10 mouse cellular contexts compared by ENCODE assay signal in genomic region chr14:33185068-33185800, GRCm38 (mm10). TPM values are rescaled to one million over a fixed set of nuclear protein-coding genes. Genes with fewer than 3 reads are reported as not detected.
A peak's percentile ranks its signal among the peaks of the same experiment; 100 is the strongest.
DNase-seq lines count a peak whose midpoint lies in the region; ATAC-seq and TF ChIP-seq lines count a peak whose summit lies in the region.
"Had no signal": no experiment of that assay in that cellular context is flagged by ENCODE, and none has a peak within 500 bp of the region (broad histone marks: within the 10 kb centered on the region; RNA-seq: fewer than 3 reads in every experiment).

TSS of gene Wdfy4 (minus strand) at chr14:33185508.

- no peaks in the 10 kb centered on the region for H3K4me1 ChIP-seq in forebrain, postnatal 0 days (ENCODE audit: insufficient read depth)
- H3K4me1 ChIP-seq: forebrain, embryonic 12.5 days had no signal

- ATAC-seq in granulocyte monocyte progenitor cell, adult 5-6 weeks (replicated peaks; ENCODE audit: poor library complexity, severe bottlenecking): peak; percentile 95
- ATAC-seq in forebrain, postnatal 0 days: no peak

- no peak within 1 kb of the TSS for H3K27ac ChIP-seq in forebrain, postnatal 0 days (ENCODE audit: low read depth, low read length)
- H3K27ac ChIP-seq: forebrain, embryonic 12.5 days had no signal

- 89% methylated on average over 11 of the region's 11 CpGs for WGBS in forebrain, postnatal 0 days

- no peak for TF ChIP-seq CTCF in forebrain, postnatal 0 days (IDR thresholded peaks at IDR 0.05; ENCODE audit: low read depth)

- H3K36me3 ChIP-seq in forebrain, postnatal 0 days (ENCODE audit: insufficient read depth): no peaks in the 10 kb centered on the region
- H3K36me3 ChIP-seq: forebrain, embryonic 12.5 days had no signal

- no peak within 1 kb of the TSS for H3K4me3 ChIP-seq in forebrain, postnatal 0 days (ENCODE audit: low read depth, low read length)
- H3K4me3 ChIP-seq: forebrain, embryonic 12.5 days had no signal

- peak; percentile 33 for DNase-seq in layer of hippocampus, adult 11-12 months (ENCODE audit: low spot score)
- no peak for DNase-seq in layer of hippocampus, postnatal 10 days (ENCODE audit: low spot score in 2 of 2)
- DNase-seq in lung, postnatal 14 days: peak; percentile 15
- DNase-seq in spleen, postnatal 10 days (ENCODE audit: low spot score in 2 of 2): peak; percentile 35 to 65
- DNase-seq in ovary, postnatal 14 days (ENCODE audit: low spot score): no peak
- no peak for DNase-seq in adipocyte (ENCODE audit: low spot score)
- no peak for DNase-seq in forebrain, postnatal 0 days
- DNase-seq: cerebellum, adult 11-12 months had no signal

- H3K9me3 ChIP-seq in forebrain, postnatal 0 days (ENCODE audit: low read length): no peaks in the 10 kb centered on the region
- H3K9me3 ChIP-seq: forebrain, embryonic 12.5 days had no signal

- H3K4me2 ChIP-seq in forebrain, postnatal 0 days (ENCODE audit: low read depth): no peak within 1 kb of the TSS
- H3K4me2 ChIP-seq: forebrain, embryonic 12.5 days had no signal

- H3K9ac ChIP-seq in forebrain, postnatal 0 days: no peak within 1 kb of the TSS
- H3K9ac ChIP-seq: forebrain, embryonic 12.5 days had no signal

- H3K27me3 ChIP-seq in forebrain, postnatal 0 days (ENCODE audit: insufficient read depth, low read length): no peaks in the 10 kb centered on the region
- H3K27me3 ChIP-seq: forebrain, embryonic 12.5 days had no signal

RNA-seq across cellular contexts. Expression of gene Wdfy4, which starts in this region (rescaled TPM):
- 1 to 10 TPM; 1.9 TPM for total RNA-seq in layer of hippocampus, postnatal 10 days (2021)
- total RNA-seq in granulocyte monocyte progenitor cell, adult 5-6 weeks (2014; fragmentation: Nextera tagmentation): 84.9 and 95.4 TPM in 2 replicates
- total RNA-seq in granulocyte monocyte progenitor cell, adult 5-6 weeks (2017): 52.9 and 61.4 TPM in 2 replicates
- 0.52 and 0.54 TPM in 2 replicates for total RNA-seq in forebrain, postnatal 0 days (2014; rRNA removed)
- polyA plus RNA-seq in forebrain, postnatal 0 days (2015; fragmentation: Nextera tagmentation; extraction: Ambion mirVana): 0.06 and 0.33 TPM in 2 replicates

Comparison
In these comparisons a context has a peak if more than half of its experiments do, and no peak if none do; other contexts are left out.
1. RNA of gene Wdfy4 (total RNA-seq): 52.9 to 95.4 TPM in granulocyte monocyte progenitor cell, adult 5-6 weeks; 1.9 TPM in layer of hippocampus, postnatal 10 days and 0.52 to 0.54 TPM in forebrain, postnatal 0 days; every median in the first group is over 10 times any median in the second.
2. DNase-seq: peak in layer of hippocampus, adult 11-12 months (single experiment), lung, postnatal 14 days (single experiment) and spleen, postnatal 10 days (2 of 2); none in layer of hippocampus, postnatal 10 days (0 of 2), ovary, postnatal 14 days (single experiment), adipocyte (single experiment) and forebrain, postnatal 0 days (single experiment).